Mouse (Mus musculus) 416B (cell line): ENCODE measurements around the gene Smarcd2.

Experiments
- DNase-seq: peaks from one replicate; pipeline ENCODE4 v3.0.0; 2011; ENCODE audit warnings: low read depth

Smarcd2 gene

GRCm38 (mm10) chr11:106276454-106276853, 3.7 kb upstream of the Smarcd2 start, which contains the start of gene Tcam1:
TSS of gene Tcam1 (plus strand) at chr11:106276672.
- peak; percentile 44 for DNase-seq

DNA sequence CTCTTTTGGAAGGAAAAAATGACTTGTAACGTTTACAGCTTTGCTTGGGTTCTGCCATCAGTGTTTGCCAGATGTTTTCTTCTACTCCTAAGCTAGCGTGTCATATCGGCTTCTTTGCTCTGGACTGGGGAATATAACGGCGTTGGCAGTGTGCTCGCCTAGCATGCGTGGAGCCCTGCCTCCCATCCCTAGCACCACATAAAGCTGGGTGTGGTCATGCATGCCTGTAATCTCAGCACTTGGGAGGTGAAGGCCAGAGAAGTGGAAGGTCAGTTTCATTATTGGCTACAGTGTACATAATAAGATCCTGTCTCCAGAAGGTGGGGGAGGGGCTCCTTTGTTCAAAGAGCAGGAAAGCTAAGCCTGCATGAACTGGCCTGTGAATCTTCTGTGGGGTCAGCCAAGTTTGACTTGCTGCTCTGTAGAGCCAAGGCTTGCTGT, 2.2 kb upstream of the Smarcd2 start:
- no peak for DNase-seq

DNA sequence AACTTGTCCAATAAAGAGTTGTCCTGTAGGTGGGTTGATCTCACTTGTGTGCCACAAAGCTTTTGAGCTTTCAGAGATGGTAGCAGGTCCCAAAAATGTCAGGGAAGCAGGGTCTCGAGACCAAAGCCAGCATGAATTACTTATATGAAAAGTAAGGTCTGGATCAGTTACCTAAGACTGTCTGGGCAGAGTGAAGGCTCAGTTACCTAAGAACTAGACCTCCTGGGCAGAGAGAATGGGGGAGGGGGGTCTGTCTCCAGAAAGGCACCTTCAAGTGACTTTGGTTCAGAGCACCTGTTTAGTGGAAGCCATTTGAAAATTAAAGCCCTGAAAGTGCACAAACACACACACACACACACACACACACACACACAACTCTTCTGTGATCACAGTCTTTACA, 1.6 kb upstream of the Smarcd2 start:
- no peak for DNase-seq

- DNase-seq: no peak
Observed at GRCm38 (mm10) chr11:106273811-106274210, 1.0 kb upstream of the Smarcd2 start.

- DNase-seq: no peak
Observed at GRCm38 (mm10) chr11:106273311-106273684, 526 bp upstream of the Smarcd2 start.

DNA sequence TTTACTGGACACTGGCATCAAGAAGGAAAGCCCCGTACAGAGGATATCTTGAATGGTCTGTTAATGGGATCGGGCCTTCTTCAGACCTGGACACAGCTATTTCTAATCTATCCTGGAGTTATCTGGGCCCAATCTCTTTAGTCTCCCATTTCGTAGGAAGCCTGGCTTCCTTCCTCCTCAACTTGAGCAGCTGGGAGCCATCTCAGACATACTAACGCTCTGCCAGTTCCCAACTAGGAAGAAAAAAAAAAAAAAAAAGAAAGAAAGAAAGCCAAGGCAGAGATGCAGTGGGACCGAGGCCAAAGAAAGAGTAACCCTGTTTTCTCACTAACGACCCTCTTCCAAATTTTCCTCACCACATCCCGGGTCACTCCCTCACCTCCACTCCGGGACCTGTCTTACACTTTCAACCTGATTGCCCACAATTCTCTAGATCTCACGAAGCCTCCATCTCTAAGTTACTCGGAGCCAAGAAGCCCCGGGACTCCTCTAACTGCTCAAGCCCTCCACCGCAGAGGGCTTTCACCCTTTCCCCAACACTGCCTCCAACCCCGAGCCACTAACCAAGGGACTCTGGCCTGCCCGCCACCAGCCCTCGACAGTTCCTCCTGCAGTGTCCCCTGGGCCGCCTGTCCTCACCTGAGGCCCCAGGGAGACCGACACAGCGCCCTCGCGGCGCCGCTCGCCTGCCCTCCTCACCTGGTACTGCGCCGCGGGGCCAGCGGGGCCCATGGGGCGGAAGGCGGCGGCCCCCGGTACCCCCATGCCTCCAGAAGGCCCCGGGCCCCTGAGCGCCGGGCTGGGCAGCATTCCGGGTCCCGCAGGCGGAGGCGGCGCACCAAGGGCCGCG, 753 bp downstream of the Smarcd2 start:
- DNase-seq: peak; percentile 40

- DNase-seq: peak; percentile 41
Observed at GRCm38 (mm10) chr11:106271131-106271793, 1.5 kb downstream of the Smarcd2 start.

- peak; percentile 53 for DNase-seq
Observed at GRCm38 (mm10) chr11:106269060-106269431, 3.7 kb downstream of the Smarcd2 start.

DNA sequence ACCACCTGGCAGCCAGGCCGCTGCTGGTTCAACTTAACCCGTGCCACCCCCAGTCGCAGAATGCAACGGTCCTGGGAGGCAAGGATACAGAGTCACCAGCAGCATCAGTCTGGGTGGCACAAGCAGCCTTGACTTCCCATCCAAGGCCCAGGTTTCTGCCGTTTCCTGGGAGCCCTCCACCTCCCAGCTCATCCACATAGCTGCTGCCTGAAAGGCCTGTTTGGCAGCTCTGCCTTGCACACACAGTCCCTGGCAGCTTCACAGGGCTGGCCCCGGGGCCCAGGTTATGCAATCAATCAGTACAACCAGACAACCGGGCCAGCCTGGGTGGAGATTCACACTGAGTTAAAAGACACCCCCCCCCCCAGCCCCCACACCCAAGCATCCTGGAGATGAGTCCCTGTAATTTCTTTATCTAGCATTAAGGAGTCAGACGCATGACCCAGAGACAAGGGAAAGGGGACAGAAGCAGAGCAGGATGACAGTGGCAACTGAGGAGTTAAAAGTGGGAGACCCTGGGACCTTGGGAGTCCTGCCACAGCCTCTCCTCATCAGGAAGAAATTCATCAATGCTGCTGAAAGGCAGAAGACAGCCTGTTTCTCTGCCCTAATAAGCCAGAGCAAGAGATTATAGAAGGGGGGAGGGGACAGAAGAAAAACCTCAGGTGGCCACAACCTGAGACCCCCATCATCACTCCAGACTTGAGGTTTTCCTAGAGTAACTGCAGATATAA, 4.3 kb downstream of the Smarcd2 start:
- no peak for DNase-seq

GRCm38 (mm10) chr11:106267871-106268270, 4.9 kb downstream of the Smarcd2 start:
- no peak for DNase-seq

GRCm38 (mm10) chr11:106267311-106267852, 5.4 kb downstream of the Smarcd2 start:
- DNase-seq: no peak

DNA sequence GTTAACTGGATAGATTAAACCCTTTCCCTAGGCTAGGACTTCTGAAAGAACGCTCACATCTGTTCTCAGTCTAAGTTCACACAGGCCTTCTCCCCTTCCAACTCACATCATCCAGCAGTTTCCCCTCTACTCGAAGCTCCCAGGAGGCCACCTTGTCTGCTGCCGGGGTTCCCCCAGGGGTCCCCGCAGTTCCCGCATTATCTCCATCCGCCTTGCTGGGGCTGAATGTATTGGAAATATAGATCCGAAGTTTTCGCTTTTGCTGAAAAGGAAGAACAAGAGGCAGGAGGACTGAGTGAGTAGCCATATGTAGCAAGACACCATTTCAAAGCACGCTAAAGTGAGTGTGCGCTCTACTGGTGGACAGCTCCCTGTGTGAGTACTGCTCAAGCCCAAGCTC, 6.3 kb downstream of the Smarcd2 start:
- DNase-seq: no peak

GRCm38 (mm10) chr11:106265570-106265969, 7.2 kb downstream of the Smarcd2 start:
- no peak for DNase-seq

- DNase-seq: no peak
Observed at GRCm38 (mm10) chr11:106264988-106265387, 7.8 kb downstream of the Smarcd2 start.

- no peak for DNase-seq
Observed at GRCm38 (mm10) chr11:106263963-106264362, 8.8 kb downstream of the Smarcd2 start.

DNA sequence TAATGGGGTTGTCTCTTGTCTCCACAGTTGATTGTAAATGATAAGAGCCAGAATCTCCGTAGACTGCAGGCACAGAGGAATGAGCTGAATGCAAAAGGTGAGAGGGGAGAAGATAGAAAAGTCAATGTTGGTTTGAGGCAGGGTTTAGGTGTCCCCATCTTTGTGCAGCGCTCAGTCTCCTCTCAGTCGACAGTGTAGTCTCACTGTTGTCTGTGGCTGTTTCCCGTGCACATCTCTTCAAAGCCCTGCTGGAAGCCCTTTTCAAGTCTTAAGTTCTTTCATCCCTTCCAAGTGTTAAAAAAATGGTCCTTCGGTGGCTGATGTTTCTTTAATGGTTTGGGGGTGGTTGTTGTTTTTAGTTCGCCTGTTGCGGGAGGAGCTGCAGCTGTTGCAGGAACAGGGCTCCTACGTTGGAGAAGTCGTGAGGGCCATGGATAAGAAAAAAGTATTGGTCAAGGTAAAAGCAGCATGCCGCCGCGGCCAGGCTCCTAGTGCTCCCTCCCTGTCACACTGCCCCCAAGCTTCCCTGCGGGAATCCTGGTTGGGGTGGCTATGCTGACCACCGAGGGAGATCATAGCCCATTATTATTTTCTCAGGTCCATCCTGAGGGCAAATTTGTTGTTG, 11.8 kb downstream of the Smarcd2 start:
- DNase-seq: no peak

DNA sequence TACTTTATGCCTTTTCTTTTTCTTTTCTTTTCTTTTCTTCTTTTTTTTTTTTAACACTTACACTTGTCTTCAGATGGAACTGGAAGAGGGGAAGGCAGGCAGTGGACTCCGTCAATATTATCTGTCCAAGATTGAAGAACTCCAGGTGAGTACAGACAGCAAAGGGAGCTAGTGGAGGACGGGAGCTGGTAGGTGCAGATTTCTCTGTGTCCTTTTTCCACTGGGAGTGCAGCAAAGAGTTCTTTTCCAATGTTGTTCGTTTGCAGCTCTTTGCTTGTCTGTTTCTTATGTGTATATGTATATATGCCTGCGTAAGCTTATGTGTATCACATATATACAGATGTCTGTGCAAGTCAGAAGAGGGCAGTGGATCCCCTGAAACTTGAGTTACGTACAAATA, 16.0 kb downstream of the Smarcd2 start:
- no peak for DNase-seq

GRCm38 (mm10) chr11:106255685-106256451, 16.9 kb downstream of the Smarcd2 start, which contains the start of the genes Ftsj3 and Psmc5:
TSS of gene Ftsj3 (minus strand) at chr11:106256079.
TSS of gene Psmc5 (plus strand) at chr11:106256154.
- DNase-seq: peak; percentile 96

DNA sequence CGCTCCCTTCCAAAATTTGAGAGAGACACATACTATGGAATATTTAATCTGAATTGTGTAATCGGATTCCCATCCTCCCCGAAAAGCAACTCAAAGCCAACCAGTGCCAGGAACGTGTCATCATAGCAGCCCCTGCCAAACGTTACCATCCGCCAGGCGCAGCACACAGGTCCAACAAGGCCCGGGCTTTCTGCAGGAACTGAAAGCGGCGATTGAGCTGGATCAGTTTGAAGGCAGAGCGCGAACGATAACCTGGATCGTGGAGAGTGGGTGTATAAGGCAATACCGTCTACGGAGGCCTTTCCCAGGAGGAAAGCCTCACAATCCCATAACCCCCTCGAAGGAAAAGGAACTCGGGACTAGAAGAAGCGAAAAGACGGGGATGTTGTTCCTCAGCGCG, 17.6 kb downstream of the Smarcd2 start:
- peak; percentile 55 for DNase-seq

DNA sequence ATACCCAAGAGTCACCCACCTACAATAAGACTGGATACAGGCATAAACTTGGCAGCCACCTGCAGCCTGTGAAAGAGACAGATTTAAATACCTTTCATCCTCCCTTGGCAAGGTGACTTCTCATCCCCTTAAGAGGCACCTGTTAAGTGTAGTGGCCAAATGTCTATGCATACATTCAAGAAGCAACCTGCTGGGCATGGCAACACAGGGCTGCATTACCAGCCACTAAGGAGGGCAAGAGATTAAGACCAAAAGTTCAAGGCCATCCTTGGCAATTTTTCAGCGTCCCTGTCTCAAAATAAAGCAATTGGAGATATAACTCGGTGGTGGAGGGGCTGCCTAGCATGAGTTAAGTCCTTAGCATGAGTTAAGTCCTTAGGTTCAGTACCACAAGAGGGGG, 18.0 kb downstream of the Smarcd2 start:
- no peak for DNase-seq

DNA sequence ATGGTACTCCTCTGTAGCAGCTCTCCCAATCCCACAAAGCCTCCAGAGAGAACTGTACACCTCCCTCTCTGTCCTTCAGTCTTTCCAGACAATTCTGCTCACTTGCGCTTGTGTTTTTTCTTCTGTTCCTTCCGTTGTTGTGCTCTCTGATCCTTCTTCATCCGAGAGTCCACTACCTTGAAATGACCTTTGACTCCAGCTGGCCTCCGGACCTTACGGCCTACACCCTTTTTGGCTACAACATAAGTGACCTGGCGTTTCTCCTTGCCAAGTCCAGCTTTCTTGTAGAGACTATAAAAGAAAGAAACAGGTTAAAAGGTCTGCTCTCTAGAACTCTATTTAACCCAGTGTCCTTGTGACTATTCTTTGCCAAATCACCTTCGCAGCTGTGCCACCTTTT, 23.4 kb downstream of the Smarcd2 start:
- no peak for DNase-seq
